Mouse (Mus musculus) neural tube, embryonic 12.5 days (tissue): ENCODE data around the gene Jagn1. TPM values are rescaled to one million over a fixed set of nuclear protein-coding genes. Genes with fewer than 3 reads are reported as not detected.
A peak's percentile ranks its signal among the peaks of the same experiment; 100 is the strongest.

ENCODE experiments used
- ATAC-seq: fragments of 200-750 bp; cut with Nextera tagmentation; 2 replicates; pipeline ENCODE4 v1.8.0; 2017; ENCODE audit warnings: low read depth, mild to moderate bottlenecking, moderate TSS enrichment, moderate library complexity; ENCODE audit not compliant: low FRiP score
- H3K27ac ChIP-seq: fragments of 300-500 bp; sonication (generic); 2 replicates; pipeline ENCODE4 v1.5.1; 2016
- H3K27me3 ChIP-seq: fragments of 300-500 bp; sonication (generic); replicated peaks from 2 replicates; pipeline ENCODE4 v1.6.1; 2016; ENCODE audit warnings: mild to moderate bottlenecking
- H3K36me3 ChIP-seq: fragments of 300-500 bp; sonication (generic); 2 replicates; pipeline ENCODE4 v1.6.1; 2016; ENCODE audit warnings: mild to moderate bottlenecking
- H3K4me1 ChIP-seq: fragments of 300-500 bp; sonication (generic); 2 replicates; pipeline ENCODE4 v1.6.1; 2016
- H3K4me2 ChIP-seq: fragments of 300-500 bp; sonication (generic); replicated peaks from 2 replicates; pipeline ENCODE4 v1.6.1; 2016; ENCODE audit warnings: mild to moderate bottlenecking
- H3K4me3 ChIP-seq: fragments of 300-500 bp; sonication (generic); 2 replicates; pipeline ENCODE4 v1.5.1; 2016
- H3K9ac ChIP-seq: fragments of 300-500 bp; sonication (generic); 2 replicates; pipeline ENCODE4 v1.6.1; 2016; ENCODE audit warnings: mild to moderate bottlenecking
- H3K9me3 ChIP-seq: fragments of 300-500 bp; sonication (generic); 2 replicates; pipeline ENCODE4 v1.6.1; 2016; ENCODE audit warnings: mild to moderate bottlenecking
- WGBS: fragments of 180-500 bp; shearing (Covaris S2); methylation state at CpG from one replicate; pipeline ENCODE4 v1.1.7; 2016; 5-methylcytosine and 5-hydroxymethylcytosine counted together
- polyA plus RNA-seq: library from polyadenylated mRNA; unstranded; fragments of >200 nt; fragmentation: Nextera tagmentation; extraction: Ambion mirVana; gene quantifications from 2 replicates; pipeline ENCODE4 v1.2.1, GENCODE M21; 2016

Jagn1 gene
- polyA plus RNA-seq, 1 experiment from 2014 or later = 78.0 TPM

DNA sequence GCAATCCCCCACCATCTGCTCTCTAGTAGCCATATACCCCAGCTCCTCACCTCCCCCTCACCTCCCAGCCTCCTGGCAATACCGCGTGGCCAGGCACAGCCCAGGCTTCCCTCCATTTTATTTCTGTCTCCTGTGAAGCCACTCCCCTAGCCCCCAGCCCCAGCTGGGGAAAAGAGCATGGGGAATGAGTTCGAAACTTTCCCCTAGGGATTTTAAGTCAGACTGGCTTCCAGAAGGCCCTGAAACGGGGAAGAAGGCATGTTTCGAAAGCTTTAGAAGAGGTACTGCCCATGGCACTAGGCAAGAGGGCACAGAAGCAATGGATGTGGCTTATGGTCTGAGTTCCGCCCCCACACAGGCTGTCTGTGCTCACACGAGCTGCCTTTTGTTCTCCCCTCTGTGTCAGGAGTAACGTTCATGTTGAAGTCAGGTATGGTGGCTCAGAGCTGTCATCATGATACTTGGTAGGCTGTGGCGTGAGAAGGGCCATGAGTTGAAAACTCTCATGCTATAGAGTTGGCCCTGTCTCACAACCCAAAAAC lies 6.6 kb upstream of the Jagn1 start, which contains the start of gene Cidec:
TSS of gene Cidec (minus strand) at position 97 of the 542 bp plus-strand sequence.
- H3K4me2 ChIP-seq = no peak within 1 kb of the TSS
- no peak within 1 kb of the TSS for H3K27ac ChIP-seq
- no peaks in the 10 kb centered on the region for H3K27me3 ChIP-seq
- ATAC-seq = no peak
- no peaks in the 10 kb centered on the region for H3K9me3 ChIP-seq
- H3K9ac ChIP-seq = no peak within 1 kb of the TSS
- no peaks in the 10 kb centered on the region for H3K36me3 ChIP-seq
- 81% methylated on average over 9 of the region's 9 CpGs for WGBS
- H3K4me1 ChIP-seq = no peaks in the 10 kb centered on the region
- no peak within 1 kb of the TSS for H3K4me3 ChIP-seq

DNA sequence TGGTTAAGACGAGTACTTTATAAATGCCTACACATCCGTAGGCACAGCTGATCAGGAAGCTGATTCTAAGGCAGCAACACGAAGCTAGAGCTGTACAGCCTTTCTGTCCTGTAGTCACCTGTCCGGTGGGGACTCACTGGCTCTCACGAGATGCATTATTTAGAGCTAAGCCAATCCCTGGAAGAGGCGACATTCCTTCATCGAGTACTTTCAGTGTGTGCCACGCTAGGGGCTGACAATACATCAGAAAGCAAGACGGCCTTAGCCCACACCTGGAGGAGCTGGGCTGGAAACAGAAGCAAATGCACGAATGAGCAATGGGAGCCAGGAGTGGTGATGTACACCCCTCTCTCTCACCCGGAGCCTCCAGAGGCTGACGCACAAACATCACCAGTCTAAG lies 5.2 kb upstream of the Jagn1 start:
- H3K36me3 ChIP-seq = no peaks in the 10 kb centered on the region
- ATAC-seq = no peak
- H3K9me3 ChIP-seq = no peaks in the 10 kb centered on the region
- no peak overlapping the region for H3K4me3 ChIP-seq
- H3K4me1 ChIP-seq = no peaks in the 10 kb centered on the region
- WGBS = 78% methylated on average over 12 of the region's 12 CpGs
- no peak overlapping the region for H3K9ac ChIP-seq
- no peaks in the 10 kb centered on the region for H3K27me3 ChIP-seq
- no peak overlapping the region for H3K27ac ChIP-seq
- no peak overlapping the region for H3K4me2 ChIP-seq

GRCm38 (mm10) chr6:113438721-113439430 lies 3.5 kb upstream of the Jagn1 start:
- no peak overlapping the region for H3K4me3 ChIP-seq
- no peaks in the 10 kb centered on the region for H3K9me3 ChIP-seq
- H3K4me2 ChIP-seq = no peak overlapping the region
- no peak overlapping the region for H3K9ac ChIP-seq
- peaks cover 6% of the 10 kb centered on the region for H3K4me1 ChIP-seq
- no peaks in the 10 kb centered on the region for H3K36me3 ChIP-seq
- no peak overlapping the region for H3K27ac ChIP-seq
- ATAC-seq = no peak
- no peaks in the 10 kb centered on the region for H3K27me3 ChIP-seq
- 64% methylated on average over 12 of the region's 12 CpGs for WGBS

DNA sequence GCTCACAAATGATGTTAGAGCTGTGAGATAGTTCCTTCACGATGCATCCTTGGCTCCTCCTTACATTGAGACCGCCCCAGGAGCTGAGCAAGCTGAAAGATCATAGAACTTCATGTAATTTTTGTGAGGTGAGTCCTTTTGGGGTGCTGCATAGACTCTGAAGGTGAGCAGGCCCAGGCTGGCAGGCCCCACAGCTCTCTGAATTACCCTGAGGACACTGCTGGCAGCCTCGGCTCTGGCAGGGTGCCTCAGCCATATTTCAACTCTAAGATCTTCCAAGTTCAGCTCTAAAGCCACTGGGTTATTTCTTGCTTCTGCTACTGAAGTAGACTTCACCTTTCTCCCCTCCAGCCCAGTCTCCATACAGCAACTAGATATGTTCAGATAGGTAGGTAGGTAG lies 1.7 kb upstream of the Jagn1 start:
- no peak overlapping the region for H3K27ac ChIP-seq
- no peak for ATAC-seq
- H3K9ac ChIP-seq = no peak overlapping the region
- H3K4me2 ChIP-seq = no peak overlapping the region
- 84% methylated on average over 3 of the region's 3 CpGs for WGBS
- no peak overlapping the region for H3K4me3 ChIP-seq
- H3K36me3 ChIP-seq = no peaks in the 10 kb centered on the region
- no peaks in the 10 kb centered on the region for H3K9me3 ChIP-seq
- peaks cover 6% of the 10 kb centered on the region for H3K4me1 ChIP-seq
- no peaks in the 10 kb centered on the region for H3K27me3 ChIP-seq

DNA sequence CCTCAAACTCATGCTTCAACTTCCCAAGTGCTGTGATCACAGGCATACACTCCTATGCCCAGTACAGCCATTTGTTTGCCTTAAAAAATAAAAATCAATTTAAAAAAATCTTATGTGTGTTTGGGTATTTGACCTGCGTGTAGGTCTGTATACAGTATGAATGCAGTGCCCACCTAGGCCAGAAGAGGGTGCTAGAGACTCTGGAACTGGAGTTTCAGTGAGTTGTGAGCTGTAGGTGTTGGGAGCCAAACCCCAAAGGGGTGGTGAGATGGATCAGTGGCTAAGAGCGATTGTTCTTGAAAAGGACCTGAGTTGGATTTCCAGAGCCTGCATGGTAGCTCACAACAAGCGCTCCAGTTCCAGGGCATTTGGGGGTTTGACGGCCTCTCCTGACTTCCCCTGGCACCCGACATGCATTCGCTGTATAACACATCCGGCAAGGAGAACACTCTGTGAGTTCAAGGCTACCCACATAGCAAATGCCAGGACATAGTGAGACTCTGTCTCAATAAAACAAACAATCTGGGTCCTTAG lies 1.2 kb upstream of the Jagn1 start:
- Histone ChIP-seq H3K4me1 (peaks cover 6% of the 10 kb centered on the region), H3K27ac (no peak overlapping the region), H3K27me3 (no peaks in the 10 kb centered on the region), H3K9me3 (no peaks in the 10 kb centered on the region), H3K4me3 (no peak overlapping the region), H3K9ac (no peak overlapping the region), H3K4me2 (no peak overlapping the region), H3K36me3 (peaks cover under 1% of the 10 kb centered on the region; the same call in 1 of the 2 replicates)
- ATAC-seq = peak; percentile 22; the same call in 1 of the 2 replicates
- WGBS = 54% methylated on average over 7 of the region's 7 CpGs

- 43% methylated on average over 9 of the region's 9 CpGs for WGBS
- Histone ChIP-seq H3K27me3 (no peaks in the 10 kb centered on the region), H3K9ac (peak overlapping the region; percentile 86), H3K9me3 (no peaks in the 10 kb centered on the region), H3K4me1 (peaks cover 6% of the 10 kb centered on the region), H3K27ac (no peak overlapping the region), H3K4me3 (peak overlapping the region; percentile 85), H3K36me3 (peaks cover 9% of the 10 kb centered on the region), H3K4me2 (peak overlapping the region; percentile 89)
- ATAC-seq = peak; percentile 55
Observed at GRCm38 (mm10) chr6:113442087-113442441, 305 bp upstream of the Jagn1 start.

- 49% methylated on average over 12 of the region's 12 CpGs for WGBS
- Histone ChIP-seq H3K4me1 (peaks cover 6% of the 10 kb centered on the region), H3K4me3 (peak overlapping the region; percentile 85), H3K4me2 (peak overlapping the region; percentile 89), H3K9me3 (no peaks in the 10 kb centered on the region), H3K27ac (no peak overlapping the region), H3K9ac (peak overlapping the region; percentile 86), H3K36me3 (peaks cover 20% of the 10 kb centered on the region), H3K27me3 (no peaks in the 10 kb centered on the region)
- no peak for ATAC-seq
Observed at GRCm38 (mm10) chr6:113443091-113443490, 722 bp downstream of the Jagn1 start.

DNA sequence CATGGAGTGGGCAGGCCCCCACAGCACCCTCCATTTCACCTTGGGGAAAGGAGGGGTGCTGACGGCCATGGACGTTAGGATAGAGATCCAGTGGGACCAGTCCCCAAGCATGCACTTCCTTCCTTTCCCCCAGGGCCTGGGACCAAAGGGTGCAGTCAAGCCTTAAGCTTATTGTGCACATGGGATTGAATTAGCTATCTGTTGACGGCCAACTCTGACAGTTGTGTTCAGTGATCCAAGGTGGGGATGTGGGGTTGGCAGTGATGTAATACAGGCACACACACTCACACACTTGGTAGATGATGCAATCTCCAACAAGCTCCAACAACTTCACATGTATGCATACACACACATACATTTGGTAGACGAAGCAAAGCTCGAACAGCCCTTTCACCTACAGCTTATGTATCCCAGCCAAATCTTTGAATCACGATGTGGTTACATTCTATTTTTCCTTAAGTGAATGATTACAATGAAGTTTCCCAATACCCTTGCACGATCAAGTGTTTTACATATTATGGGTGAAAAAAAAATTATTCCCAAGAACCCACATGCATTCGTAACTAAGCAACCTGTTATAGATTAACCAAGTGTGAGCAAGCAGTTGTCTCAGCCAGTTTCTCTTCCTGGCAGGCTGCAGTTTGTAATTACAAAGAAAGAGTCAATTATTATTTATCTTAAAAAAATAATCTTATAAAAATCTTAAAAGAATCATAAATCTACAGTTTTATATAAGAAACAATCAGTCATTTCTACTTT lies 2.0 kb downstream of the Jagn1 start:
- WGBS = 91% methylated on average over 8 of the region's 8 CpGs
- Histone ChIP-seq H3K4me3 (no peak overlapping the region), H3K27ac (no peak overlapping the region)

DNA sequence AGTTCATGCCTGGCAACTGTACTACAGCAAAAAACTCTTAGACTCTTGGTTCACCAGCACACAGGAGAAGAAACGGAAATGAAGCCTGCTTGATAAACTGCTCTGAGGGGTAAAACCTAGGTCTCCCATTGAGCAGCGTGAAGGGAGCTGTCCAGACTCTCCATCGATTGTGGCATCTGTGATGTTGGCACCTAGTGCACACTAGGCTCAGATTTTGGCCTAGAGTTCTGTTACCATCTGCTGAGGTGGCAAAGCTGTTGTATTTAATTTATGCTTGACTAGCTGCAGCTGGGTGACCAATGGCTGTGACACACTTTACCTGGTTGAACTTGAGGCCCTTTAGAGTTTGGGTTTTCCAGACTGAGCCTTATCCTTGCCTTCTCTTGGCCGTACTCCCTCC lies 5.3 kb downstream of the Jagn1 start:
- Histone ChIP-seq H3K27me3 (no peaks in the 10 kb centered on the region), H3K4me1 (peaks cover 6% of the 10 kb centered on the region), H3K4me3 (no peak overlapping the region), H3K27ac (no peak overlapping the region), H3K36me3 (peaks cover 32% of the 10 kb centered on the region), H3K9me3 (no peaks in the 10 kb centered on the region), H3K4me2 (no peak overlapping the region), H3K9ac (no peak overlapping the region)
- ATAC-seq = no peak
- WGBS = 94% methylated on average over 4 of the region's 4 CpGs

More for the DNA sequence above, 2.0 kb downstream of the Jagn1 start:
- H3K4me1 ChIP-seq = peaks cover 6% of the 10 kb centered on the region
- H3K4me2 ChIP-seq = no peak overlapping the region
- H3K36me3 ChIP-seq = peaks cover 32% of the 10 kb centered on the region
- H3K27me3 ChIP-seq = no peaks in the 10 kb centered on the region
- H3K9ac ChIP-seq = no peak overlapping the region
- no peak for ATAC-seq
- no peaks in the 10 kb centered on the region for H3K9me3 ChIP-seq

DNA sequence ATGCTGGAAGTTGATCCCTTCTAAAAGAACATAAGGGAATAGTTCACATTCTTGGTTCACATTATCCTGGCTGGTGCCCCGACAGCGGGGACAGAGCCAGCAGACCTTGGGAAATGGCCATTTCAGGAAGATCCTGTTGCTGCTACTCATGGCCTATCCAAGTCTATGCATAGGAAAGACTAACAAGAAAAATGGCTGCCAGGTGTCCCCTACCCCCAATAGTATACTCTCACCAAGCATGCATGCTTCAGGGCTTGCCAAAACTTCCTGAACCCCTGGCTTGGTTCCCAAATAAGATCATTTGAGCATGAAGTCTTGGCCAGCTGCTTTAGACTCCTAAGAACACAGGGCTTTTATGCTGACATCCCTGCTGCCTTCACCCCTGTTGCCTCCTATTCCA lies 9.5 kb downstream of the Jagn1 start:
- no peak for ATAC-seq
- whole genome bisulfite sequencing = 80% methylated on average over 2 of the region's 2 CpGs

GRCm38 (mm10) chr6:113455007-113455406 lies 12.6 kb downstream of the Jagn1 start:
- Histone ChIP-seq H3K36me3 (no peaks in the 10 kb centered on the region), H3K27me3 (no peaks in the 10 kb centered on the region), H3K4me3 (no peak overlapping the region), H3K9ac (no peak overlapping the region), H3K27ac (no peak overlapping the region), H3K4me1 (no peaks in the 10 kb centered on the region), H3K9me3 (no peaks in the 10 kb centered on the region), H3K4me2 (no peak overlapping the region)
- no peak for ATAC-seq
- WGBS = 71% methylated on average over 5 of the region's 5 CpGs

More for the DNA sequence above, 9.5 kb downstream of the Jagn1 start:
- no peak overlapping the region for H3K4me2 ChIP-seq
- H3K27ac ChIP-seq = no peak overlapping the region
- H3K36me3 ChIP-seq = peaks cover 25% of the 10 kb centered on the region
- H3K27me3 ChIP-seq = no peaks in the 10 kb centered on the region
- H3K9me3 ChIP-seq = no peaks in the 10 kb centered on the region
- H3K4me1 ChIP-seq = no peaks in the 10 kb centered on the region
- no peak overlapping the region for H3K4me3 ChIP-seq
- no peak overlapping the region for H3K9ac ChIP-seq

DNA sequence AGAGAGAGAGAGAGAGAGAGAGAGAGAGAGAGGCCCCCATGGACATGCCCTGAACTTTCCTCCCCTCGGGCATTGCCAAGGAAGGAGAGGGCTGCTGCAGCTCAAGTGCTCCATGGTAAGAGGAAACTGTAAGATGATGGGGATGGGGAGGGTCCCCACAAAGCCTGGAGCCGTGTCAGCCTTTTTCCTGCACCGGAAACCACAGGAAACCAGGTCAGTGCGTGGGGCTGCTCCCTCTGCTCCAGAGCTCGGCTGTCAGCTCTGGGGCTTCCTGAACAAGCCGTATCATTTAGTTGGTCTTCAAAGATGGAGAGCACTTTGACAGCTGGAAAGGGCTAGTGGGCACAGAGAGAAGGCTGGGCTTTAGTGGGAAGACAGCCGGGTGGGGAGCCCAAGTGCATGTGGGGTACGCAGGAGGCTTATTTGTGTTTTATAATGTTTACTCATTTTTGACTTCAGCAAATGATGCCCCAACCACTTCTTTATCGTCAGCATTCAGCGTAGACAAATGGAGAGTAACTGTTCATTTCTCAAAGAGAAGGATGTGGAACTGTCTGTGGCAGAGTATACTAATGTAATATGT lies 15.7 kb downstream of the Jagn1 start, which contains the start of gene Il17re:
TSS of gene Il17re (plus strand) at position 533 of the 583 bp plus-strand sequence.
- Histone ChIP-seq H3K27me3 (no peaks in the 10 kb centered on the region), H3K9me3 (no peaks in the 10 kb centered on the region), H3K9ac (no peak within 1 kb of the TSS), H3K36me3 (no peaks in the 10 kb centered on the region), H3K27ac (no peak within 1 kb of the TSS), H3K4me3 (no peak within 1 kb of the TSS), H3K4me2 (no peak within 1 kb of the TSS), H3K4me1 (no peaks in the 10 kb centered on the region)
- ATAC-seq = no peak
- 83% methylated on average over 10 of the region's 10 CpGs for WGBS
